Comparison of ENCODE assay signal across 41 mouse cellular contexts in genomic region chr11:4622442-4622986, GRCm38 (mm10). TPM values are rescaled to one million over a fixed set of nuclear protein-coding genes. Genes with fewer than 3 reads are reported as not detected.
DNase-seq lines count a peak whose midpoint lies in the region; ATAC-seq and TF ChIP-seq lines count a peak whose summit lies in the region.
"Had no signal": no experiment of that assay in that cellular context is flagged by ENCODE, and none has a peak within 500 bp of the region (broad histone marks: within the 10 kb centered on the region; RNA-seq: fewer than 3 reads in every experiment).

No protein-coding gene starts in this region.

- no peak overlapping the region for H3K27ac ChIP-seq in lung, embryonic 16.5 days (ENCODE audit: low read length)
- H3K27ac ChIP-seq in ES-E14 (ENCODE audit: insufficient read depth, low read depth, low read length, poor library complexity, severe bottlenecking), result no peak overlapping the region
- peak overlapping the region; percentile 31; the same call in 1 of the 2 replicates for H3K27ac ChIP-seq in stomach, postnatal 0 days (replicated peaks)
- no peak overlapping the region for H3K27ac ChIP-seq in intestine, postnatal 0 days (ENCODE audit: low read depth, low read length)
- H3K27ac ChIP-seq: embryonic facial prominence, embryonic 12.5 days; heart, embryonic 10.5 days; heart, embryonic 15.5 days; hindbrain, embryonic 13.5 days; liver, embryonic 14.5 days had no signal

- no peaks in the 10 kb centered on the region for H3K4me1 ChIP-seq in lung, embryonic 16.5 days (replicated peaks; ENCODE audit: control insufficient read depth, insufficient read depth, low read length)
- peaks cover 0 to 7% of the 10 kb centered on the region in 2 experiments; a peak in 1 of 4 replicates for H3K4me1 ChIP-seq in ES-E14 (ENCODE audit: control insufficient read depth in 2 of 2, insufficient read depth in 2 of 2, low read length in 2 of 2, poor library complexity in 1 of 2)
- no peaks in the 10 kb centered on the region for H3K4me1 ChIP-seq in stomach, postnatal 0 days (replicated peaks; ENCODE audit: control insufficient read depth, insufficient read depth)
- no peaks in the 10 kb centered on the region for H3K4me1 ChIP-seq in intestine, postnatal 0 days (replicated peaks; ENCODE audit: control insufficient read depth, insufficient read depth, low read length)
- H3K4me1 ChIP-seq: embryonic facial prominence, embryonic 12.5 days had no signal

- no peaks in the 10 kb centered on the region for H3K36me3 ChIP-seq in lung, embryonic 16.5 days (ENCODE audit: control insufficient read depth, insufficient read depth, low read length)
- H3K36me3 ChIP-seq in ES-E14 (ENCODE audit: control insufficient read depth, insufficient read depth, low read length, poor library complexity, severe bottlenecking), result no peaks in the 10 kb centered on the region
- no peaks in the 10 kb centered on the region for H3K36me3 ChIP-seq in stomach, postnatal 0 days (ENCODE audit: control insufficient read depth, insufficient read depth, low read length)
- no peaks in the 10 kb centered on the region for H3K36me3 ChIP-seq in intestine, postnatal 0 days (ENCODE audit: control insufficient read depth, insufficient read depth)
- H3K36me3 ChIP-seq: embryonic facial prominence, embryonic 12.5 days; heart, embryonic 10.5 days; heart, embryonic 15.5 days; hindbrain, embryonic 13.5 days; midbrain, embryonic 12.5 days had no signal

- H3K27me3 ChIP-seq in lung, embryonic 16.5 days (ENCODE audit: control insufficient read depth, insufficient read depth, low read depth, low read length), result no peaks in the 10 kb centered on the region
- H3K27me3 ChIP-seq in stomach, postnatal 0 days (ENCODE audit: control insufficient read depth, insufficient read depth, low read length), result no peaks in the 10 kb centered on the region
- H3K27me3 ChIP-seq in intestine, postnatal 0 days (replicated peaks; ENCODE audit: control insufficient read depth, insufficient read depth, low read length), result no peaks in the 10 kb centered on the region
- H3K27me3 ChIP-seq: CH12.LX; embryonic facial prominence, embryonic 12.5 days; heart, embryonic 15.5 days; hindbrain, embryonic 13.5 days; midbrain, embryonic 12.5 days had no signal

- no peak overlapping the region for H3K4me2 ChIP-seq in lung, embryonic 16.5 days (ENCODE audit: low read depth, low read length)
- no peak overlapping the region for H3K4me2 ChIP-seq in stomach, postnatal 0 days (replicated peaks; ENCODE audit: low read depth)
- no peak overlapping the region for H3K4me2 ChIP-seq in intestine, postnatal 0 days (replicated peaks; ENCODE audit: low read depth)
- H3K4me2 ChIP-seq: embryonic facial prominence, embryonic 12.5 days; heart, embryonic 15.5 days; hindbrain, embryonic 13.5 days; midbrain, embryonic 12.5 days had no signal

- TF ChIP-seq CTCF in stomach, postnatal 0 days (IDR thresholded peaks at IDR 0.05; ENCODE audit: low read depth), result no peak
- no peak for TF ChIP-seq CTCF in intestine, postnatal 0 days (IDR thresholded peaks at IDR 0.05; ENCODE audit: low read depth)

- no peak for TF ChIP-seq EP300 in stomach, postnatal 0 days (optimal IDR thresholded peaks at IDR 0.05)

- 0 out of 2 replicates have a peak, but pooled peaks have one; percentile 28 for ATAC-seq in lung, embryonic 16.5 days (ENCODE audit: low read depth)
- no peak for ATAC-seq in stomach, postnatal 0 days (ENCODE audit: low FRiP score, low TSS enrichment)
- no peak for ATAC-seq in intestine, postnatal 0 days
- ATAC-seq: forebrain, embryonic 16.5 days; inflammation-experienced regulatory T-cells, adult 6 months had no signal

- 47% methylated on average over 7 of the region's 7 CpGs for WGBS in lung, embryonic 16.5 days
- 53% methylated on average over 7 of the region's 7 CpGs for WGBS in stomach, postnatal 0 days
- 67% methylated on average over 7 of the region's 7 CpGs for WGBS in intestine, postnatal 0 days

- H3K9me3 ChIP-seq in lung, embryonic 16.5 days (ENCODE audit: control insufficient read depth, low read length), result no peaks in the 10 kb centered on the region
- H3K9me3 ChIP-seq in ES-E14 (ENCODE audit: control insufficient read depth, insufficient read depth, low read depth, low read length), result no peaks in the 10 kb centered on the region
- H3K9me3 ChIP-seq in stomach, postnatal 0 days (ENCODE audit: control insufficient read depth, low read length), result no peaks in the 10 kb centered on the region
- no peaks in the 10 kb centered on the region for H3K9me3 ChIP-seq in intestine, postnatal 0 days (ENCODE audit: control insufficient read depth)
- H3K9me3 ChIP-seq: embryonic facial prominence, embryonic 12.5 days; heart, embryonic 10.5 days; heart, embryonic 15.5 days; hindbrain, embryonic 13.5 days; megakaryocyte, embryonic 14.5 days; midbrain, embryonic 12.5 days had no signal

- in situ Hi-C loops in ES-E14 (cut with MboI; ENCODE audit: low sequenced_read_pairs in 2 of 2, unreplicated experiment in 2 of 2), result no loop called here

- DNase-seq in heart, adult 11 months, result peak; percentile 84
- no peak for DNase-seq in heart, adult 8-10 months (ENCODE audit: low spot score)
- DNase-seq in lung, postnatal 36 days, result no peak
- no peak for DNase-seq in ES-E14 (ENCODE audit: low read depth, low spot score)
- DNase-seq in stomach, postnatal 0 days (ENCODE audit: low spot score), result no peak
- DNase-seq: cerebellum, adult 11-12 months; cerebellum, adult 9-11 months; kidney, postnatal 10 days; liver; lung, adult 2 months; right cerebral cortex, adult 18-20 months; right cerebral cortex, postnatal 4 days had no signal

- no peak overlapping the region for H3K9ac ChIP-seq in lung, embryonic 16.5 days (ENCODE audit: low read length)
- no peak overlapping the region for H3K9ac ChIP-seq in ES-E14 (ENCODE audit: insufficient read depth, low read depth, low read length, poor library complexity, severe bottlenecking)
- H3K9ac ChIP-seq in stomach, postnatal 0 days (ENCODE audit: low read length), result no peak overlapping the region
- H3K9ac ChIP-seq in intestine, postnatal 0 days (ENCODE audit: low read depth, low read length), result no peak overlapping the region
- H3K9ac ChIP-seq: embryonic facial prominence, embryonic 12.5 days; heart, embryonic 15.5 days; hindbrain, embryonic 13.5 days; liver, embryonic 14.5 days; midbrain, embryonic 12.5 days had no signal

- no peak overlapping the region for H3K4me3 ChIP-seq in lung, embryonic 16.5 days (ENCODE audit: low read length)
- peak overlapping the region; percentile 31 to 36; a peak in 3 of 4 replicates for H3K4me3 ChIP-seq in ES-E14 (ENCODE audit: insufficient read depth in 1 of 2, low read depth in 1 of 2, low read length in 2 of 2, poor library complexity in 1 of 2, severe bottlenecking in 1 of 2)
- no peak overlapping the region for H3K4me3 ChIP-seq in stomach, postnatal 0 days (ENCODE audit: low read depth, low read length)
- H3K4me3 ChIP-seq in intestine, postnatal 0 days (ENCODE audit: low read depth, low read length), result no peak overlapping the region
- H3K4me3 ChIP-seq: embryonic facial prominence, embryonic 12.5 days; heart, embryonic 10.5 days; heart, embryonic 15.5 days; hindbrain, embryonic 13.5 days; megakaryocyte, embryonic 14.5 days; midbrain, embryonic 12.5 days; myocyte had no signal

TF ChIP-seq in ES-E14, 5 proteins besides CTCF, POLR2A, EP300 and RAD21:
- TF ChIP-seq ZC3H11A (IDR thresholded peaks at IDR 0.05; ENCODE audit: borderline replicate concordance, low read depth, low read length) (no peak), HCFC1 (IDR thresholded peaks at IDR 0.05; ENCODE audit: borderline replicate concordance, insufficient read depth, low read length) (no peak), MAFK (IDR thresholded peaks at IDR 0.05; ENCODE audit: insufficient read depth, low read depth, low read length) (no peak), CHD2 (IDR thresholded peaks at IDR 0.05; ENCODE audit: low read depth, low read length) (no peak), ZNF384 (IDR thresholded peaks at IDR 0.05; ENCODE audit: low read depth, low read length) (no peak)

RNA-seq across cellular contexts. Expression of gene Gm11032, which starts 2.6 kb away (rescaled TPM):
- total RNA-seq in heart, adult 8-10 months (2022), result not detected
- not detected in 2 replicates for polyA plus RNA-seq in lung, embryonic 16.5 days (2015; fragmentation: Nextera tagmentation; extraction: Ambion mirVana)
- total RNA-seq in ES-E14 (2012; rRNA removed), result not detected in 2 replicates
- polyA plus RNA-seq in stomach, postnatal 0 days (2015; fragmentation: Nextera tagmentation; extraction: Ambion mirVana), result not detected in 2 replicates
- polyA plus RNA-seq in intestine, postnatal 0 days (2015; fragmentation: Nextera tagmentation; extraction: Ambion mirVana), result not detected in 2 replicates
- total RNA-seq: adrenal gland, adult 18-20 months; adrenal gland, postnatal 25 days; CH12.LX; gastrocnemius, adult 8-10 months; gastrocnemius, postnatal 4 days; heart, postnatal 25 days; layer of hippocampus, postnatal 10 days; left cerebral cortex, adult 18-20 months; left cerebral cortex, postnatal 14 days; midbrain, postnatal 0 days; neutrophil, adult 5-6 weeks had no signal
- polyA plus RNA-seq: C2C12; embryonic facial prominence, embryonic 12.5 days; forebrain, embryonic 11.5 days; forebrain, embryonic 16.5 days; heart, embryonic 10.5 days; heart, embryonic 15.5 days; hindbrain, embryonic 13.5 days; inflammation-experienced regulatory T-cells, adult 6 months; limb, embryonic 11.5 days; liver, embryonic 14.5 days; lung, adult 2 months; midbrain, embryonic 12.5 days; midbrain, postnatal 0 days; myocyte; spleen, adult 2 months; testis, adult 2 months; thymus, postnatal 0 days had no signal

RNA-seq across cellular contexts. Expression of gene Ascc2, which starts 15.0 kb away (rescaled TPM):
- 10 to 100 TPM; 14.1 to 18.4 (median 15.3) TPM for total RNA-seq in heart, adult 8-10 months (2022)
- 34.1 and 35.9 TPM in 2 replicates for polyA plus RNA-seq in lung, embryonic 16.5 days (2015; fragmentation: Nextera tagmentation; extraction: Ambion mirVana)
- total RNA-seq in ES-E14 (2012; rRNA removed), result 18.9 and 23.8 TPM in 2 replicates
- polyA plus RNA-seq in stomach, postnatal 0 days (2015; fragmentation: Nextera tagmentation; extraction: Ambion mirVana), result 20.2 and 21.4 TPM in 2 replicates
- polyA plus RNA-seq in intestine, postnatal 0 days (2015; fragmentation: Nextera tagmentation; extraction: Ambion mirVana), result 17.1 and 18.1 TPM in 2 replicates

RNA-seq across cellular contexts. Expression of gene Mtmr3, which starts 27.9 kb away (rescaled TPM):
- total RNA-seq in heart, adult 8-10 months (2022), result 10 to 100 TPM; 46.6 to 51.9 (median 49.2) TPM
- 26.1 and 27.4 TPM in 2 replicates for polyA plus RNA-seq in lung, embryonic 16.5 days (2015; fragmentation: Nextera tagmentation; extraction: Ambion mirVana)
- total RNA-seq in ES-E14 (2012; rRNA removed), result 30.3 and 30.7 TPM in 2 replicates
- 11.7 and 13.4 TPM in 2 replicates for polyA plus RNA-seq in stomach, postnatal 0 days (2015; fragmentation: Nextera tagmentation; extraction: Ambion mirVana)
- 9.8 and 10.0 TPM in 2 replicates for polyA plus RNA-seq in intestine, postnatal 0 days (2015; fragmentation: Nextera tagmentation; extraction: Ambion mirVana)

Comparison
In these comparisons a context has a peak if more than half of its experiments do, and no peak if none do; other contexts are left out.
1. H3K4me3 ChIP-seq: peak in ES-E14 (2 of 2); none in lung, embryonic 16.5 days (single experiment), stomach, postnatal 0 days (single experiment) and intestine, postnatal 0 days (single experiment).
2. RNA of gene Gm11032, which starts 2.6 kb away (polyA plus RNA-seq): not detected in intestine, postnatal 0 days; not detected in lung, embryonic 16.5 days and not detected in stomach, postnatal 0 days; every median in the first group is over 10 times any median in the second.